Mouse (Mus musculus): Measurements from ENCODE around the gene Tmem86a.
A peak's percentile ranks its signal among the peaks of the same experiment; 100 is the strongest.

Tmem86a gene

GRCm38 (mm10) chr7:47076729-47077128 is 26.3 kb downstream of the Tmem86a start:
- no peak for DNase-seq (ENCODE audit: low read depth)

- peak; percentile 68 for DNase-seq (ENCODE audit: low read depth)
Observed at GRCm38 (mm10) chr7:47077451-47077850, 27.1 kb downstream of the Tmem86a start.

GRCm38 (mm10) chr7:47080868-47081267 is 30.5 kb downstream of the Tmem86a start:
- DNase-seq (ENCODE audit: low read depth), result no peak

- DNase-seq (ENCODE audit: low read depth), result peak; percentile 89
Observed at GRCm38 (mm10) chr7:47081277-47081676, 30.9 kb downstream of the Tmem86a start.

- DNase-seq (ENCODE audit: low read depth), result no peak
Observed at GRCm38 (mm10) chr7:47085075-47085474, 34.7 kb downstream of the Tmem86a start.

- no peak for DNase-seq (ENCODE audit: low read depth)
Observed at GRCm38 (mm10) chr7:47093935-47094334, 43.5 kb downstream of the Tmem86a start.

GRCm38 (mm10) chr7:47094969-47095368 is 44.6 kb downstream of the Tmem86a start:
- no peak for DNase-seq (ENCODE audit: low read depth)

- peak; percentile 68 for DNase-seq (ENCODE audit: low read depth)
Observed at GRCm38 (mm10) chr7:47098044-47098443, 47.6 kb downstream of the Tmem86a start.

GRCm38 (mm10) chr7:47099306-47099705 is 48.9 kb downstream of the Tmem86a start:
- DNase-seq (ENCODE audit: low read depth), result no peak

- DNase-seq (ENCODE audit: low read depth), result no peak
Observed at GRCm38 (mm10) chr7:47100615-47101014, 50.2 kb downstream of the Tmem86a start.

GRCm38 (mm10) chr7:47102970-47103369 is 52.6 kb downstream of the Tmem86a start:
- DNase-seq (ENCODE audit: low read depth), result no peak

- DNase-seq (ENCODE audit: low read depth), result peak; percentile 40
Observed at GRCm38 (mm10) chr7:47103671-47104414, 53.4 kb downstream of the Tmem86a start.
